Mouse (Mus musculus): ENCODE data around the gene Nme1.
"Not testable (repeated sequence)": the region's sequence is repeated elsewhere in the genome, so short reads cannot be mapped to it uniquely, and the experiment has no call there.

Nme1 gene

DNA sequence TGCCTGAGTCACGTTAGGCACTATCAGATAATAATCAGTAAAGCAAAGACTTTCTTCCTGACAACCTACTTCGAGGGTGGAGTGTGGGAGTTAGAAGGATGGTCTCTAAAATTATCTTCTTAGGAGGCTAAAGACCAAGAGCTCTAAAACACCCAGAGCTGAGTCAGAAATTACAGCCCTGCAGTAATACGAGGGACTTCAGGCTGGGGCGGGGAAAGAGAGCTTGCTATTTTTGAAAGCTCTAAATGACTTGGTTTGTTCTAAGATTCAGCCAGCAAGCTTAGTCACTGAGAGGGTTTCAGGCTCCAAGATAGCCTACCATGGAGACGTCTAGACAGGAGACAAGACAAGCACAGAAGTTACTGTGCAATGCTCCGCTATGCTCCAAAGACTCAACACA is 2.9 kb downstream of the Nme1 start:
- DNase-seq (ENCODE audit: low read depth) = no peak

DNA sequence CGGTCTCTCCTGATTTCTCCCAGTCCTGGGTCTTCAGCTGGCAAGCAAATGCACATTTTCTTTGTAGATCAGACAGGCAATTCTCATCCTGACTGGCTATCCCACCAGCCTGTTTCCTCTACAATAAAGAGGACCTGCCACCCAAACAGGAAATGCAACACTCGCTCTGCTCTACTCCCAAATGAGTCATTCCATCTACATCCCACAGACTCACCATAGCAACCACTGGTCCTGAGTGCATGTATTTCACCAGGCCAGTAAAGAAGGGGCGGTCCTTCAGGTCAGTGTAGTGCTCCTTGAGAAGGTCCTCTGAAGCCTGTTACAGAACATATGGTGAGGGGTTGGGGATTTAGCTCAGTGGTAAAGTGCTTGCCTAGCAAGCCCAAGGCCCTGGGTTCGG is 5.3 kb downstream of the Nme1 start:
- no peak for DNase-seq (ENCODE audit: low read depth)

DNA sequence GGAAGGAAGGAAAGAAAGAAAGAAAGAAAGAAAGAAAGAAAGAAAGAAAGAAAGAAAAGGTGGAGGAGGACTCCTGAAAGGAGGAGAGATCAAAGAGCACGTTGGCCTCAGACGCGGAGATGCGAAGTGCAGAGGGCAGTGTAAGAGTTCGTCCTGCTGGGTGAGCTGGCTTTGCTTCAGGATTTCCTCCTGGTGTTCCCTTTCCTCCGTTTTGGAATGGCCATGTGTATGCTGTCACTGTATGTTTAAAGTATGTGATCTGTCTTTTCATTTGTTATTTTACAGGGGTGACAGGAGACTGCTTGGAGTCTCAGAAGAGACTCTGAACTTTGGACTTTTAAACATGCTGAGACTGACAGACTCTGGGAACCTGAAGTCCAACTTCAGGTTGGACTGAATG is 6.8 kb downstream of the Nme1 start:
- DNase-seq (ENCODE audit: low read depth) = no peak

DNA sequence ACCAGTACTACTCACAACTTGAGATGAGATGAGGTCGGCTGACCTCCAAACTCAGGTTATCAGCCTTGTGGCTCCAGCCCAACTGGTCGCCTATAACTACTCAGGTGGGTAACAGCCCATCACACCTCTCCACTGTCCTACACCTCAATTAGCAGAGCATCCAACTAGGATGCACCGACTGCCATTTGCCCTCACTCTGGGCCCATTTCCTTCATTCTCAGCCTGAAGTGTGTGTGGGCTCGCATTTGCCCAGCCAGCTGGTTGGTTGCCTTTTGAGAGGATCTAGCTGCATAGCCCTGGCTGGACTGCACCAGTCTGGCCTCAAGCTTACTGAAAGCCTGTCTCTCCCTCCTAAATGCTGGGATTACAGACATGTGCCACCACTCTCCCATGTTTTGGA is 10.6 kb downstream of the Nme1 start:
- no peak for DNase-seq (ENCODE audit: low read depth)

DNA sequence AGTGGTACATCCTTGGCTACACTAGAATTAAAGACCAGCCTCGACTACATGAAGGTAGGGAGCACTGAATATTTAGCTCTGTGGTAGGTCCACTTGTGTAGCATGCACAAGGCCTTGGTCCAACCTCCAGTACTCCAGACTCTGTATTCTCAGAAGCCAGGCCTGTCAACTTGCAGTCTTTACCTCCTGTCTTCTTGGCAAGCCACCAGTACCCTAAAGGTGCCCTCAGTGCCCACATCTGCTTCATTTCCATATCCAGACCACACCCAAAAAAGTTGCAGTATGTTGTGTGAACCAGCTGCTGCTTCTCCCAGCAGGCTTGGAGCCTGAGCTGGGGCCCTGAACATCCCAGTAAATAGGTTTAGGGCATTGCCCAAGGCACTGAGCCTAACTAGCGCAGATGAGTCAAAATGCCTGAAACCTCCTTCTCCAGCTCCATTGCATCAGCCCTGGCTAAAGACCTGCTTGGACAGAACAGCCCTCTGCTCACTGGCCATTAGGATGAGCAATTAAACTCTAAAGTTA is 11.2 kb downstream of the Nme1 start:
- no peak for DNase-seq (ENCODE audit: low read depth)

DNA sequence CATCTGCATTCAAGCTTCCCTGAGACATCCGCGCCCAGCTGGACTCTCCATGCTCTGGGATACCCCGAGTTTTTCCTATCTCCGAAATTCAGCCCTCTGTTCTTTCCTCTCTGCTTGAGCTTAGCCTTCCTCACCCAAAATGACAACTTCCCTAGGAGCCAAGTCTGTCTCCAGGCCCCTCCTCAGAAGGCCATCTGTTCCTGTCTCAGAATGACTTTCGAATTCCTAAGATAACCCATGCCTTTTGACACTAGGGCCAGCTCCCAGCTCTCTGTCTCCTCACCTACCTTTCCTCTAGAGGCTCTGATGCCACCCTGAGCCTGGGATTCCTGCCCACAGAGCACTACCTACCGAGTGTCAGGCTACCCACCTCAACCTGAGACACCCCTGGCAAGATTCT is 12.2 kb downstream of the Nme1 start, which contains the start of gene Nme2:
Gene Nme2, minus strand, starts transcription at position 101 of the 400 bp plus-strand sequence.
- DNase-seq (ENCODE audit: low read depth) = no peak

DNA sequence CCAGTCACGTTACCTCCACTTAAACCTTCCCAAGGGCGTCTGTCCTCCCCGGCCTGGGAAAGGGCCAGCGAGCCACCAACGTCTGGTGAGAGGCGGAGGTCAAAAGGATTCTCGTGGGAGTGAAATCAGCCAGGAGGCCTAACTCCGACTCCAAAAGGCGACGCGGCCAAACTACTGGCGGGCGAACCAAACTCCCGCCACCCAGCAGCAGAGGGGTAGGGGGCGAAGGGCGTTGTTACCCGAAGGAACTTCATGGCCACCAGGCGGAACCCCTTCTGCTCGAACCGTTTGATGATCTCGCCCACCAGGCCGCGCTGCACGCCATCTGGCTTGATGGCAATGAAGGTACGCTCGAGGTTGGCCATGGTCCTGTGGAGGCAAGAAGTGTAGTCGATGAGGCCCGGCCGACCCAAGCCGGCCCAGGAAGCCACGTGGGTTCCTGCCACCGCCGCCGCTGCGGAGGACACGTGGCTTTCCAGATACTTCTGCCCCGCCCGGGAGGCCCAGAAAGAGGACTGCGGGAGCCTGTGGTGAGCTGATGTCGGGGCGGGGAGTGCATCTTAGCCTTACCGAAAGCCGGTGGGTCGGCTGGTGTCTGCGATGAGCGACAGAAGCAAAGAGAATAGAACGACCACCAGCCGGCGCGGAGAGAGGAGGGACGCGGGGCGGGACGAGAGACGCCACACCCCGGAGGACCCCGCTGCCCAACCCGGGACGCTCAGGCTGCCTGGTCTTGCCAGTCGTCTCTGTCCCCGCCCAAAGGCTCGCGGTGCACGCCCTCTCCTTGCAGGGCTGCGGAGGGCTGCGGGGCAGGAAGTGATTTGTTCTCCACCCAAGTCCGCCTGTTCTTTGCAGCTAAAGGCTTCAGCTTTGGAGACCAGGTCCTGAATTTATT is 12.8 kb downstream of the Nme1 start:
- peak; percentile 80 for DNase-seq (ENCODE audit: low read depth)

DNA sequence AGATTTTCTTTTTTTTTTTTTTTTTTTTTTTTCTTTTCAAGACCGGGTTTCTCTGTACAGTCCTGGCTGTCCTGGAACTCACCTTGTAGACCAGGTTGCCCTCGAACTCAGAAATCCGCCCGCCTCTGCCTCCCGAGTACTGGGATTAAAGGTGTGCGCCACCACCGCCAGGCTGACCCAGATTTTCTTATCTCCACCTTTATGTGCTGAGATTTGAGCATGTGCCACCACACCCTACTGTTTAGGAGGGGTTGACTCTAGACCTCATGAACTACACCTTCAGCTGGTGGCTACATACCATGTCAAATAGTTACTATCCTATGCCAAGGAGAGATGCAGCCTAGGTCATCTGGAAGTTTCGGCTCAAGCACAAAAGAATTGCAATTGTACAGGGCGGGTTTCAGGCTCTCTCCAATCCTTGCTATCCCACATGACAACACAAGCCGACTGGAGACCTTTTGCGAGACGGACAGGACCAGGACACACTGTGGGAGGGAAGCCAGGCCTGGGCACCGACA is 13.5 kb downstream of the Nme1 start:
- DNase-seq (ENCODE audit: low read depth) = no peak

DNA sequence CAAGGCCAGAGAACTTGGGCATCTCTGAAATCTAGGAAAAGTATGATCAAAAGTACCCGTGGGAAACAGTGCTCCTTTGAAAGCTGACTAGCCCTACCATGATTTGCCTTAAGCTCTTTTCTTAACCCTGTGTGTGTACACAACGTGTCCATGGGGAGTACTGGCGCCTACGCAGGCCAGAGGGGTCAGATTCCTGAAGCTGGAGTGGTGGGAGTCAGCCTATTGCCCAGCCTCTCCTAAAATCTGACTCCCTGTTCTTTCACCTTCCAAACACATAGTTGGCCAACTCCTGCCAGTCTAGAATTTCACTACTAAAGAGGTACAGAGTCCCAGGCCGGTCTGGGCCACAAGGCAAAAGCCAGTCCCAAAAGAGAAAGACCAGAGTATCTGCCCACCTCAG is 15.9 kb downstream of the Nme1 start:
- DNase-seq (ENCODE audit: low read depth) = no peak

DNA sequence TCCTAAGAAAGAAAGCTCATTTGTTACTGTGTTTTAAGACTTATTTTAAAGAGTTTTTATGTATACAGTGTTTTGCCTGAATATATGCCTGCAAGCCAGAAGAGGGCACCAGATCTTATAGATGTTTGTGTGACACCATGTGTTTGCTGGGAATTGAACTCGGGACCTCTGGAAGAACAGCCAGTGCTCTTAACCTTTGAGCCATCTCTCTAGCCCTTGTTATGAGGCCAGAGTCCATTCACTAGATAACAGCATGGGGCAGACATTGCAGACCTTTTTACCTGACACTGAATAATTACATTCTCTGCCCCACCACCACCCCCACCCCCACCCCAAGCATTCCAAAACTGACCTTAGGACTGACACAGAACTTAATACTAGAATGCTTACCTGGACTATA is 18.3 kb downstream of the Nme1 start:
- DNase-seq (ENCODE audit: low read depth) = no peak

DNA sequence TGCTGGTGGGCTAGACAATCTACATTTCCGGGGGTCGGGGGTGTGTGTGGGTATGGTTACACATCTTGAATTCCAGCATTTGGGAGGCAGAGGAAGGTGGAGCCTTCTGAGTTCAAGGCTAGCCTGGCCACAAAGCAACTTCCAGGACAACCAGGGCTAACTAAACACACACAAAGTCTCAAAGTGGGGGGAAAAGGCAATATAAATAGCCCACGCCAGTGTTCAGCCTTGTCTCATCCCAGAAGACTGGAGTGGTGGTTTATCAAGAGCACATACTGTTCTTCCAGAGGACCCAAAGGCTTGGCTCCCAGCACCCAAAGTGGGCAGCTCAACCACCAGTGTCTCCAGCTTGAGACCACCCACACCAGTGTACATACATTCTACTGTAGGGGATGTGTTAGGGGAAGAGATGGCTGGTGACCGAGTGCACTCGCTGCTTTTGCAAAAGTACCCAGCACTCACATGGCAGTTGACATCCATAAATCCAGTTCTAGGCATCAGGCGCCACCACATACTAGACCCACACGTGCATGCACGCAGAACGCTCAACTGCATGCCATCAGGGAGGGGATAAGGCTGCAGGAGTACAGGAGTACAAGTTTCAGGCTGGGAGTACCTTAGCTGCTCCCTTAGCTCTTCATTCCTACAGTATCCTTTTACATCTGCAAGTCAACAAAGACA is 19.3 kb downstream of the Nme1 start:
- no peak for DNase-seq (ENCODE audit: low read depth)

DNA sequence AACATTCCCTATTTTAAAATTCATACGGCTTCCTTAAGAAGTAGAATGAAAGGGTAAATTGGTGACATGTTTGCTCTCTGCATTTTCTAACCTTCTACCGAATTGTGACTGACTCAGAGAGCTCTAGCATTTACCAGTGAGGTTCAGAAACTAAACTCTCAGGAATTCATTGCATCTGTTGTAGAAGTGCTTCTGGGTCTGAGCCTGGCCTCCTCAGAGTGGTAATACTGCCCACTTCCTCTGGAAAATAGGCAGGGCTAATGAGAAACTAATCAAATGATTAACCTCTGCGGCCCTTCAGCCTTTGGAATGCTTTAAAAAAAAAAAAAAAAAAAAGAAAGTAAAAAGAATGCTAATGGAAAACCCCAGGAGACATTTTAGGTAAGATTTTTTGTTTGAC is 23.3 kb downstream of the Nme1 start:
- DNase-seq (ENCODE audit: low read depth) = no peak

DNA sequence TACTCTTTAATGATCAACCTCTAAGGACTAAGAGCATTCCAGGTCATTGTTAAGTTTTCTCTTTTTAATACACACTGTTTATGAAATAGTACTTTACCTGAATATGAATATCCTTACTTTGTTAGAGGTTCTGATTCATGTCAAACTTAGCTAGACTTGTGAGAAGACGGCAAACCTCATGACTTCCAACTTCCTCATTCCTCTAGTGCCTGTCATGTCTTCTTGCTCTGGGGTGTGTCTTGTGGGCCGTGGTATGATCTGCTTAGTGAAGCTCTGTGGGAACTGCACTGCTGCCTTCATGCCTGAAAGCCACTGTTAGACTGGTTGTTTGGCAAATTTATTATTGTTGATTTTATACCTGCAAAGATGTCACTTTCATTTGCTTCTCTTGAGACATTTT is 27.4 kb downstream of the Nme1 start:
- DNase-seq (ENCODE audit: low read depth) = no peak

DNA sequence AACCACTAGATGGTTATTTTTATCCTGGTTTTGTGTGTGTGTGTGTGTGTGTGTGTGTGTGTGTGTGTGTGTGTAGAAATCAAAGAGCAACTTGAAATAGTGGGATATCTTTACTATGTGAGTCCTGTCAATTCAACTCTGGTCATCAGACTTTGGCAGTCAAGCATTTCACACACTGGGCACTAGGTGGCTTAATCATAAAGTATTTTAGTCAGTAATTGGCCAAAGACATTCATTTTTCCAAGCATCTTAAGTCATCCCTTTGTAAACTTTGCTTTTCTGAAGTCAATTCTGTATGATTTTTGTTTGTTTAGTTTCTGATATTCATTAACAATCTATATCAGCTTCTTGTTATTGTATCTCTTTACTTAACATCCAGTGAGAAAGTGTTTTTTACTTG is 39.2 kb downstream of the Nme1 start:
- no peak for DNase-seq (ENCODE audit: low read depth)

DNA sequence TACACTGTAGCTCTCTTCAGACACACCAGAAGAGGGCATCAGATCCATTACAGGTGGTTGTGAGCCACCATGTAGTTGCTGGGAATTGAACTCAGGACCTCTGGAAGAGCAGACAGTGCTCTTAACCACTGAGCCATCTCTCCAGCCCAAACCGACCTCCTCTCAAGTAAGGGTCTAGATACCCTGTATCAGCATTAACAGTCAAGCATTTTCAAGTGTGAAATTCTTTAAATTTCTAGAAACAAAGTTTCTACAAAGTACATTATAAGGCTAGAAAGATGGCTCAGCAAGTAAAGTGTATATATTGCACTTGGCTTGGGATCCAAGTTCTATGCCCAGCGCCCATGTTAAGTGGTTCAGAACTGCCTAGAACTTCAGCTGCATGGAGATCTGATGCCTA is 53.3 kb downstream of the Nme1 start:
- not testable (repeated sequence) for DNase-seq (ENCODE audit: low read depth)

DNA sequence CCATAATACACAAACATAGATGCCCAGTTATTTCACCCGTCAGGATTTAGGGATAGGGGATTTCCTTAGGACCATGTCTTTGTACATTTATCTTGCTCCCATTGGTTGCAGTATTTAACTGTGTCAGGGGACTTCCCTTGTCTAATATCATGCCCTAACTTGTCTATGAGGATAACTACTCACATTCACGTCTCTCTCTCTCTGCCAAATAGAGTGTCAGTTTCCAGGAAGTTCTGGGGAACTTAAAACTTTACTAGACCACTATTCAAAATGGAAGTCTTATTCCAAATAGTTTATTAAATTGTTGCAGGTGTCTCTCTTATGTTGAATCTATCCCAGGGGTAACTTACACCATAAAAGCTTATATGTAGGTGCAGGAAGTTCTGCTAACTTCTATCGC is 56.7 kb downstream of the Nme1 start:
- no peak for DNase-seq (ENCODE audit: low read depth)

DNA sequence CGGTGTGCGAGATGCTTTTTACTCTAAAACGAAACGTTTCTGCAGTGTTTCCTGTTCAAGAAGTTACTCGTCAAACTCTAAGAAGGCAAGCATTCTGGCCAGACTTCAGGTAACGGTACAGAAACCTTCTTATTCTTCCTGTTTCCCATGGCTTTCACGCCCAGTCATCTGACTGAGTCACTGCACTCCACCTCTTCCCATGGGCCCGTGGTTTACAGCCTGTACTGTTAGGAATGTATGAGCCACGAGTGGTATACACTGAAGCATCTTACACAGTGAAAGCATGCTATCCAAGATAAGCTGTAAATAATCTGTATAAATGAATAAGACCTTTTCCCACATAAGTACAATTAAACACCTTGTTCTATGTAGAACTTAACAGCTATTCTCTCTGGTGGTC is 59.5 kb downstream of the Nme1 start:
- peak; percentile 75 for DNase-seq (ENCODE audit: low read depth)

DNA sequence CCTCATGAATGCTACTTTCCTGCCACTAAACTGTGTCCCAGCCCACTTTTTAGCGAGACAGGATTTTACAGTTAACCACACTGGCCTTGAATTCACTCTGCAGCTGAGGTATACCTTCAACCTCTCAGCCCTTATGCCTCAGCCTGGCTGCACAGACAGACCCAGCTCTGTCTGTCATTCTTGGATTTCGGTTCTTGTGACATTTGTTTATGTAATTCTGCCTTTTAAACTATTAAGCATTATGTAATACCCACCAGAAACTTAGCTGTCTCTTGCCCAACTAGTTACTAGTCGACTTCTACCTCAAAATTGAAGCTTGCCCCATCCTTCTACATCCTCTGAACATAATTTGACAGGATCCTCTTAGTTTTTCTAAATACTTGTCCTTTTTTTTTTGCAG is 60.5 kb downstream of the Nme1 start:
- DNase-seq (ENCODE audit: low read depth) = no peak
